Mouse (Mus musculus): ENCODE results near the gene Wipi2.

DNA sequence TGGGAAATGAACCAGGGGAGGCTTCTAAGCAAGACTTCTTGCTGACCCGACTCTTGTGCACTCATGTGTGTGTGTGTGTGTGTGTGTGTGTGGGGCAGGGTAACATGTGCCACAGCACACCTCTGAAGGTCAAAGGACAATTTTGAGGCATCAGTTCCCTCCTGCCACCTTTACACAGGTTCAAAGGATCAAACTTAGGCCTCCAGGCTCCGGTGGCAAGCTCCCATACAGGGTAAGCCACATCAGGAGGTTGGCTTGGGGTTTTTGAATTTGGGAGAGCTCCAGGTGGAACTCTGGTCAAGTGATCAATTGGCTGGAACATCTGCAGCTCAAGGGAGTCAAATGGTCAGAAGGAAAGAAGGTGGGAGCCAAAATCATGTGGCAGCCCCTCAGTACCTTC is 6.1 kb upstream of the Wipi2 start:
- TF ChIP-seq CTCF (IDR thresholded peaks at IDR 0.05; ENCODE audit: insufficient read depth, low read length) (no peak), POLR2A (IDR thresholded peaks at IDR 0.05; ENCODE audit: borderline replicate concordance, extremely low read depth, low read depth, low read length) (no peak)

Data from lung, adult 2 months (tissue).